Mouse (Mus musculus) A20 (cell line): ENCODE results near the gene Kti12.

ENCODE experiments used
- DNase-seq: peaks from one replicate; pipeline ENCODE4 v3.0.0-alpha.2; 2011; ENCODE audit warnings: low read depth, low spot score

The Kti12 gene

GRCm38 (mm10) chr4:108869730-108870374, 22.3 kb downstream of the Kti12 start:
- peak; percentile 76 for DNase-seq

GRCm38 (mm10) chr4:108873746-108874145, 26.2 kb downstream of the Kti12 start:
- no peak for DNase-seq

- DNase-seq: no peak
Measured at GRCm38 (mm10) chr4:108877901-108878300, 30.3 kb downstream of the Kti12 start.

- no peak for DNase-seq
Measured at GRCm38 (mm10) chr4:108878963-108879822, 31.6 kb downstream of the Kti12 start, which contains the start of gene Rab3b. Gene Rab3b, plus strand, starts transcription at chr4:108879063.

- DNase-seq: no peak
Measured at GRCm38 (mm10) chr4:108883815-108884214, 36.2 kb downstream of the Kti12 start.

- no peak for DNase-seq
Measured at GRCm38 (mm10) chr4:108887456-108887855, 39.9 kb downstream of the Kti12 start.

GRCm38 (mm10) chr4:108890876-108891275, 43.3 kb downstream of the Kti12 start:
- no peak for DNase-seq
